Mouse (Mus musculus) thymus, adult 2 months (tissue): Measurements from ENCODE around the gene Schip1.

Experiments
- CTCF ChIP-seq: fragments of 200-500 bp; IDR thresholded peaks from 2 replicates; pipeline ENCODE4 v1.5.1; 2012; ENCODE audit warnings: mild to moderate bottlenecking, control low read depth, low read length, moderate library complexity, borderline replicate concordance; ENCODE audit not compliant: control insufficient read depth, poor library complexity, insufficient read depth; ENCODE audit errors: extremely low read depth
- POLR2A ChIP-seq: fragments of 200-500 bp; IDR thresholded peaks from 2 replicates; pipeline ENCODE4 v1.6.1; 2012; ENCODE audit warnings: mild to moderate bottlenecking, low read length, control low read depth, moderate library complexity; ENCODE audit not compliant: control insufficient read depth, poor library complexity, insufficient read depth; ENCODE audit errors: extremely low read depth

GRCm38 (mm10) chr3:68633577-68633976, 569.0 kb downstream of the Schip1 start:
- no peak for TF ChIP-seq CTCF
- TF ChIP-seq POLR2A, result no peak
